Mouse (Mus musculus) heart, postnatal 36 days (tissue): ENCODE measurements around the gene Angptl6. TPM values are rescaled to one million over a fixed set of nuclear protein-coding genes. Genes with fewer than 3 reads are reported as not detected.

ENCODE experiments used
- DNase-seq, 2 experiments: peaks; one replicate each; pipeline ENCODE4 v3.0.0; 2021 to 2022
- intact Hi-C: fragments of 180-260 bp; cut with DNase I; formaldehyde crosslinking; loops from one replicate; pipeline ENCODE4 v1.15.1; 2025
- total RNA-seq, 2 experiments: library from RNA; stranded (reverse); gene quantifications; 2 replicates each; pipeline ENCODE4 v1.2.3; 2021

Gene Angptl6
- total RNA-seq, 2 experiments from 2014 or later, result 3.9 to 4.0 TPM

DNA sequence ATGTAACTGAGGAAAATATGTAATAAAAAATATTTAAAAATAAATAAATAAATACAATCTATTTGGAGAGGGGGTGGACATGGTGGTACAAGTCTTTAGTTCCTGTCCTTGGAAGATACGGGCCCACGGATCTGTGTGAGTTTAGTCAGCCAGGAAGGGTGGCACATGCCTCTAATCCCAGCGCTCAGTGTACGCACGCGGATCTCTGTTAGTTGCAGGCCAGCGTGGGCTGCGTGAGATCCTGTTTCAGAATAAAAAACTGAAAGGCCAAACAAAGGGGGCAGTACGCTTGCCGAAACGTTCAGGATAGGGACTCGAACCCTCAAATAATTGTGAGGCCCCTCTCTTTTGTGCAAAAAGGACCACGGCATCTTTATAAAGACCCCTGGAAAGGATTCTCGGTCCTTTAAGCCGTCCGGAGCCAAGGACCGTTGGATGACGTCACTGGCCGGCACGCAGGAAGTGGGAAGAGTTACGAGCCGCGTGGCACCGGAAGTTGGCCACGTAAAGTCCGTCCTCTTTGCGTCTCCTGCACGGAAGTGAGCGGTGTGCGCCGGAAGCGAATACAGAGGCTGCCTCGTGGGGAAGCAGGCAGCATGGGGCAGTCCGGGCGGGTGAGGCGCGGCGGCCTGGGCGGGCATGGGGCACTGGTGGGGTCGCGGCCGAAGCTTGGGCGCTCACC, 8.3 kb upstream of the Angptl6 start, which contains the start of gene Ppan:
Gene Ppan (plus strand): TSS at position 472 of the 682 bp plus-strand sequence.
- intact Hi-C loops, result no loop called here
- peak; percentile 93 for DNase-seq

DNA sequence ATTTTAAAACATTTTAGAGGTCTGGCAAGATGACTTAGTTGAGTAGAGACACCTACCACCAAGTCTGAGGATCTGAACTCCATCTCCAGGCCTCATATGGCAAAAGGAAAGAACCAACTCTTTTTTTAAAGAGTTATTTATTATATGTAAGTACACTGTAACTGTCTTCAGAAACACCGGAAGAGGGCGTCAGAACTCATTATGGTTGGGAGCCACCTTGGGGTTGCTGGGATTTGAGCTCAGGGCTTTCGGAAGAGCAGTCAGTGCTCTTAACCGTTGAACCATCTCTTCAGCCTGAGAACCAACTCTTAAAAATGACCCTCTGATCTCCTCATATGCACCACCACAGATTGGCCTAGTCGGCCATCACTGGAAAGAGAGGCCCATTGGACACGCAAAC, 7.7 kb upstream of the Angptl6 start:
- intact Hi-C loops, result no loop called here
- no peak for DNase-seq

DNA sequence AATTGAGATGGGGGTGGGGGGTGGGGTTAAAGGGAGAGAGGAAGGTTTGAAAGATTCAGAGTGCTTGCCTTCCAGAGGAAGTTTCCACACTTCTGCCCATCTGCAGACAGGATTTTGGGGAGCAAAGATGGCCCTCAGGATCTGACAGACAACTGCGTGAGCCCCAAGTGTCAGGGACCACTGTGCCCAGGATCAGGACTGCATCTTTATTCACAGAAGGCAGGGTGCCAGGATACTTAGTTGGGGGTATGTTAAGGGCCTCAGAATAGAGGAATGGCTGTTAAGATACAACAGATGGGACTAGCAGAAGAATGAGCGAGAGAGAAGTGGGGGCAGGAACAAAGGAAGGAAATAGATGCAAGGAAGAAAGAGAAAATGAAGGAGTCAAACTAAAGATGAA, 7.0 kb upstream of the Angptl6 start:
- intact Hi-C loops, result loop anchor here (1.0 kb wide), 1 partner anchor 8 kb away; no protein-coding TSS in a partner anchor
- no peak for DNase-seq

DNA sequence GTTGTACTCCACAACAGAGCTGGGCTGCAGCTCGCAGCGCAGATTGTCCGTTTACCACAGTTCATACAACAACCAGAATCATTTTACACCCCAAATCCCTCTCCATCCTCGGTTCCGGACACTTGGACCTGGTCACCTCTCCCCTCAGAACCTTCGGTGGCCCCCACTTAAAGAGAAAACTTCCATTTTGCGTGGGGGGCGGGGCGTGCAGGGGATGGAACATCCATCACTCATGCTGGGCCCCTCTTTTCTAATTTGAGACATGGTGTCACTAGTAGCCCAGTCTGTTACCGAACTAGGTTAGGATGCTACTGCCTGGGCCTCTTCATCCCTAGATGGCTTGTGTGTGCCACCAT, 839 bp downstream of the Angptl6 start:
- DNase-seq, result no peak
- intact Hi-C loops, result loop anchor here (1.0 kb wide), 1 partner anchor 8 kb away; no protein-coding TSS in a partner anchor

DNA sequence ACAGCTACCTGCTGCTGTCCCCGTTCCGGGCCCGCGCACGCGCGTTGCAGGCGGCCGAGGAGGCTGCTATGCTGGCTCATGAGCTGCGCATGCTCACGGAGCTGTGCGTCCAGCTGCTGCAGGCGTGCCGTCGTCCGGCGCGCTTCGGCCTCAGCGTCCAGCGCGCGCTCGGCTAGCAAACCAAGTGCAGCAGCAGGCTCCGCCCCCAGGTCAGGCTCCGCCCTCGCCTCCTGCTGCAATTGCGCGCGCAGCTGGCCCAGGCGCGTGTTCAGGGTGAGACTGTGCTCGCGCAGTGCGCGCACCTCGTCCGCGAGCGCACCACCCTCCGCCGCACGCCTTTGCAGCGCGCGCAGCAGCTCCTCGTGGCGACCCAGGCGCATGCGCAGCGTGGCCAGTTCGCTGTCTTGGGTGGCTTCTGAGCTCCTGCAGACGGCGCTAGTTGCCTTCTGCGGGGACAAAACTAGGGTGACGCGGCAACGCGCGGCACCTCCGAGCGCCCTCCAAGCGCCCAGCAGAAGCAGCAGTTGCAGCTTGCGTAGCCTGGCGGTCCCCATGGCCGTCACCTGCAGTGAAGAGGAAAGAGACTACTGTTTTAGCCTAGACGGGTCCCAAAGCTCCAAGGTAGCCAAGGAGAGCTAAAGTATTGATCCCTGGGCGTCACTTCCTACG, 1.4 kb downstream of the Angptl6 start:
- intact Hi-C loops, result loop anchor here (1.0 kb wide), 1 partner anchor 8 kb away; no protein-coding TSS in a partner anchor
- DNase-seq, result peak; percentile 99 to 100

DNA sequence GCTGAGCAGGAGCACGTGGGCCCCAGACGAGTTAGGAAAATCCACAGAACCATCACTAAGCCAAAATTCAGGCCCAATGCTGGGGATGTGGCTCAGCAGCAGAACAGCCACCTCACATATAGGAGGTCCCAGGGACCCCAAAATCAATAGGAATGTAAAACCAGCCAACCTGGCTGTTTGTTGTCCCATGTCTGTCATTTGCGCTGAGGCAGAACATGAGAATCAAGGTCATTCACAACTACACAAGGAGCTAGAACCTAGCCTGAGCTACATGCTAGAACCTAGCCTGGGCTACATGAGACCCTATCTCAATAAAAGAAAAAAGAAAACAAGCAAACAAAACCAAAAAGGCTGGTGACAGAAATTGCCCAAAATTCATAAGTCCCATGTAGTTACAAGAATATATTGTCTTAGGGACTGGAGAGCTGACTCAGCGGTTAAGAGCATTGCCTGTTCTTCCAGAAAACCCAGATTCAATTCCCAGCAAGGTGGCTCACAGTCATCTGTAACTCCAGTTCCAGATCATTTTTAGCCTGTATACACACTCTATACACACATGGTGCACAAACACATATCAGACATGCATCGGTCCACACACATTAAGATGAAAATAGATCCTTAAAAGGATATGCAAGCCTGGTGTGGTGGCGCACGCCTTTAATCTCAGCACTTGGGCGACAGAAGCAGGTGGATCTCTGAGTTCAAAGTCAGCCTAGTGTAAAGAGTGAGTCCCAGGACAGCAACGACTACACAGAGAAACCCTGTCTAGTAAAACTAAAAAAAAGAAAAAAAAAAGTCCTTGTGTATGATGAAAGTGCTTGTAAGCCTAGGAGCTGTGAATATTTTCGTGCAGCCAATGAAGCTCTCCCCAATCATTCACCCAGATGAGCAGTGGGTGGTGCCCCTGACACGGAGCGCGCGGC, 2.1 kb downstream of the Angptl6 start:
- intact Hi-C loops, result loop anchor here (1.0 kb wide), 1 partner anchor 9 kb away; no protein-coding TSS in a partner anchor
- DNase-seq, result no peak

DNA sequence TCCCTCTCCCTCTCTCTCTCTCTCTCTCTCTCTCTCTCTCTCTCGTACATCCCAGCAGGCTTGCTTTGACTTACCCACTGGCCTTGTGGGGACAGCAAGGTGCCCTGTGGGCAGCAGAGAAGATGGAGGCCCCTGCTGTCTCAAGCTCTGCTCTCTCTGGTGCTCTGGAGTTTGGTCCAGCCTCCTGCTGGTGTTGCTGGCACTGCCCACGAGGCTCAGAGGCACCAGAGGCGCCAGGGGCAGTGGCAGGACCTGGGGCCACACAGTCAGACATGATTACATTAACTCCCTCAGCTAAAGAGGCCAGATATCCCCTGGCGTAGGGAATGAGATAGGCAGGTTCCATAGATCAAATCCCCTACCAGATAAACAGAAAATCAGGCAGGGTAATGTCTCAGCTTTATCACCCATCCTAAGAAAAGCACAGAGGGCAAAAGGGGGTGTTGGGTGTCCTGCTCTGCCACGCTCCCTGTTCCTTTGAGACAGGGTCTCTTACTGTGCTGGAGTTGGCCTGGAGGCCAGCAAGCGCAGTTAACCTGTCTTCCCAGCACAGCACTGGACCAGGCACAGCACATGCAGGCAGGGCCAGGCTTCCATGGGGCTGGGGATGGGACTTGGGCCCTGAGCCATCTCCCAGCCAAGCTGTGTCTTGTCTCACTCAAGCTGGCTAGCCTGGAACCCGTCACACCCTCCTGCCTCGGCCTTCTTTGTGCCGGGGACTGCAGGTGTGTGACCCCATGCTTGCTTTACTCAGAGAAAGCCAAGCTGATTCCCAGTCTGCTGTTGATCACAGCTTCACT, 3.0 kb downstream of the Angptl6 start:
- DNase-seq, result no peak
- intact Hi-C loops, result no loop called here

DNA sequence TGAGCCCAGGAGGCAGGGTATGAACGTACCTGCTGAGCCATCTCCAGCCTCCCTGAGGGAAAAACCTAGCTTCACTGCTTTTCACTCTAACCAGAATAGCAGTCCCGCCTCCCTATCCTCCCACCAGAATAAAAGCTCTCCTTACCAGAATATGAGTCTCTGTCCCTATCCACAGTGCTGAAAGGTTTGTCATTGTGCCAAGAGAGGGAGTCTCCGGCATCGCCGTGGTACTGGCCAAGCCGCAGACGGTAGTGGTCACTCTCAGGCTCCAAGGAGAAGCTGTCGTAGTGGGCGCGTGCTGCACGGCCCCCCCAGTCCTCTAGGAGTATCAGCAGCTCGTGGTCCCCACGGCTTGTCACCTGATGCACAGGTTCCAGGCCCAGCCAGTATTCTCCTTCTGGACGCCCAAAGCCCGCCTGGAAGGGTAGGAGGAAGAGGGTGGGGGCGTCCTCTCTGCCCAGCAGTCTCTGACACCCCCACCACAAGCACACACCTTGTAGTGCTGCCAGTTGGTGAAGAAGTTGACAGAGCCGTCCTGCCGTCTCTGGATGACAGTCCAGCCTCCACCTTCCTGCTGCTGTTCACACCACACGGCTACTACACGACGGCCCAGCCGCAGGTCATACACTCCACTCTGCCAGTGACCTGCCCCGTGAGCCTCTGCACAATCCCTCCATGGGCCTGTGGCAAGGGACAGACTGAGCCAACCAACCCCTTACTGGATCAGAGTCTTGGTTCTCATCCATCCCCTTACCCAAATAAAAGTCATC, 4.3 kb downstream of the Angptl6 start:
- no peak for DNase-seq

DNA sequence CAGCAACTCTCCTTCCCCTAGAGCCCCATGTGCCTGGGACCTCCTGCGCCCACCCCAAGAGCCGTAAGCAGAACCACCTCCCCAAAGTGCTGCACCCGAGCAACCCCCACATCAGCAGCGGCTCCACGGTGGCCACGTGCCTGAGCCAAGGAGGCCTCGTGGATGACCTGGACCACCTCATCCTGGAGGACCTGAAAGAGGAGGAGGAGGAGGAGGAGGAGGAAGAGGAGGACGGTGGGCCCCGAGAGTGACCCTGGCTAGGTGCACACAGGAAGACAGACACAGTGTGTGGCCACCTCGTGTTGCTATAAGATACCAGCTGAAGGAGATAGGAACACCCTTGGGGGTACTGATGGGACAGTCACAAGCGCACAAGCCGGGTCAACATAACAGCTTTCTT, 6.0 kb downstream of the Angptl6 start:
- intact Hi-C loops, result no loop called here
- no peak for DNase-seq

More for the DNA sequence above, 4.3 kb downstream of the Angptl6 start:
- intact Hi-C loops, result no loop called here

DNA sequence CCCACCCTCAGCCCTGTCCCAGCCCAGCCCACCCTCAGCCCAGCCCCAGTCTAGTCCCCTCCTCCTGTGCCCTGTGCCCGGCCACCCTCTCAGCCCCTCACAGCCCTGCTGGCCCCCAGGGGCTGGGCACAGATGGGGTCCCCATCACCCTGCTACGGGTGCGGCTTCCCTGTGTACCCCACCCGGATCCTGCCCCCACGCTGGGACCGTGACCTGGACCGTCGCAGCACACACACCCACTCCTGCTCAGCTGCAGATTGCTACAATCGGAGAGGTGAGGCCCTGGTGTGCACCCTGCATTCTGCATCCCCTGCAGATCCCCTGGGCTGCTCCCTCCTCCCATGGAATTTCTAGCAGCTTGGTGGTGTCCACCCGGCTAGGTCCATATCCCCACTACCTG, 6.5 kb downstream of the Angptl6 start:
- intact Hi-C loops, result no loop called here
- no peak for DNase-seq

DNA sequence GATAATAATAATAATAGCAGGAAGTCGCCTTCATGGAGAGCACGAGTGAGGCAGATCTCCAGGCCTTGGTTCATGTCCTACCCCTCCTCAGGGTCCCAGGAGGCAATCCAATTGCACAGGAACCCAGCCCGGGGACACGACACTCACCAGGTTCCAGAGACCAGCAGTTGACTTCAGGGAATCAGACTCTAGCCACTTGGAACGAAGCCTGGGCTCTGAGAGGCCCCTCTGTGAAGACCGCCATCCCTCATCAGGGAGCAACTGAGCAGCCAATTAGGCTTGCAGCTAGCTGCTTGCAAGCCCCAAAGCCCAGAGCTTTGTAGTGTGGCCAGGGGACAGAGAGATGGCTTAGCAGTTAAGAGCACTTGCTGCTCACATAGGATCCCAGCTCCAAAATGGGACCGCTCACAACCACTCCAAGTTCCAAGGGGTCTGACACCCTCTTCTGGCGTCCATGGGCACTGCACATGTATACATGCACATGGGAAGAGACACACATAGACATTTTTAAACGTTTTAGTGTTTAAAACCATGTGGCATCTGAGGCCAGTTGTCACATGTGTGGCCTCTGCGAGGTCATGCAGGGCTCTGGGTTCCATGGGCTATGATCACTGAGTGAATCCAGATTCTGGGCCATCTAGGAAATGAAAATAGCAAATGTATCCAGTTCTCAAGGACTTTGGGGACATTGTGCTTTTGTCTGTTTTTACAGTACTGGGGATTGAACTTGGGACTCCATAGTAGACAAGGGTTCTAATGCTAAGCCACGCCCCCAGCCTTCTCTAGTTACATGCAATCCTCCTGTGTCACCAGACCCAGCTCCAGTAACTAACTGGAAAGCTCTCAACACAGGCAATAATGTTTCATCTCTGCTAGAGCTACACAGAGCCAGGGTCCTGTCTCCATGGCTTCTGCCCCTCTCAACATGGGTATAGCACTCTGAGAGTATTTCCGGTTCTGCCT, 9.0 kb downstream of the Angptl6 start:
- intact Hi-C loops, result no loop called here
- no peak for DNase-seq

DNA sequence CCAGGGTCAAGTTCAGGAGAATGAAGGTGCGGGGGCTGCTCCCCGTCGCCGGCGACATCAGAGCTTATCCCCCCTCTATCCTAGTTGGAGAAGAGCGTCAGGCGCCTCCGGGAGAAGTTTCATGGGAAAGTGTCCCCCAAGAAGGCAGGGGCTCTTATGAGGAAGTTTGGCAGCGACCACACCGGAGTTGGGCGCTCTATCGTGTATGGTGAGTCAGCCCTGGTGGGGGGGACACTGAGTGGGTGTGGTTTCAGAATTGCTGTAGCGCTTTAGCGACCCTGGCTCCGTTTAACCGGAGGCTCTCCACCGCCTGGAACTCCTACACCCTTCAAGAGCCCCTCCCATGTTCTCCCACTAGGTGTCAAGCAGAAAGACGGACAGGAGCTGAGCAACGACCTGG, 10.3 kb downstream of the Angptl6 start:
- intact Hi-C loops, result no loop called here
- DNase-seq, result peak in 1 of 2 experiments; percentile 22

DNA sequence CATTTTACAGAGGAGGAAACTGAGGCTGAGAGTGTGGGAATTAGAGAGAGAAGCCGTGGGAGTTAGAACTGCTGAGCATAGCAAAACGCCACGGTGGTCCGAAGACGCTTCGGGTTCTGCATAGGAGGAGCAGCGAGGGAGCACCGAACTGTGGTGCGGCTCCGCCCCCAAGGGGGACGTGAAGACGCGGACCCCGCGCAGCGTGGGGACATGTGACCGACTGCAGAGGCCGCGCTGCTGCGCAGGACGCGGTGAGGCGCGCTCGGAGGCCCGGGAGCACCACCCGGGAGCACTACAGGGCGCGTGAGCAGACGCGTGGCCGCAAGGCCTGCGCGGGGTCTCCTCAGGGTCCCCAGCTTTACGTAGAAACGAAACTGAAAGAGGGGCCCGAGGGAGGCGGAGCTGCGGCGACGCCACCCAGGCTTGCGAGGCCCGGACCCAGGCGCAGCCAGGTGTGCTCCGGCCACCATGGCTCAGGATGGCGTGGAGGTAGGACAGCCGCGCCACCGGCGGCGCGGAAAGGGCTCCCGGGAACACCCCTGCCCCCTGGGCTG, 11.0 kb downstream of the Angptl6 start, which contains the start of gene A230050P20Rik:
Gene A230050P20Rik (plus strand): TSS at position 195 of the 554 bp plus-strand sequence.
- intact Hi-C loops, result no loop called here
- DNase-seq, result peak; percentile 57 to 58

DNA sequence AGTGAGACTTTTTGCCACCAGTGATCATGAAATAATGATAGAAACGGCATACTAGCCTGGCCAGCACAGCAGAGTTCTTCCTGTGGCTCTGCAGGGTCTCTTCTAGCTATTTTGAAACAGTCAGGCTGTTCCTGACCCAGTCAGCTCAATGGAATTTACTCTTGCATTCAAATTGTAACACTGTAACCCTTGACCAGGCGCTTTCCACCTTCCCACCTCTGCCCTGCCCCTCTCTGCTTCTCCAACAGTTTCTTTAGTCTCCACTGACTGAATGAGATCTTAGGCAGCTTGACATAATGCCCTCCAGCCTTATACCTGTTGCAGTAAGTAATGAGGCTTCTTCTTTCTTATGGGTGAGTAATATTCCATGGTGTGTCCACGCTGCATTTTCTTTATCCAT, 12.6 kb downstream of the Angptl6 start:
- DNase-seq, result no peak
- intact Hi-C loops, result no loop called here

DNA sequence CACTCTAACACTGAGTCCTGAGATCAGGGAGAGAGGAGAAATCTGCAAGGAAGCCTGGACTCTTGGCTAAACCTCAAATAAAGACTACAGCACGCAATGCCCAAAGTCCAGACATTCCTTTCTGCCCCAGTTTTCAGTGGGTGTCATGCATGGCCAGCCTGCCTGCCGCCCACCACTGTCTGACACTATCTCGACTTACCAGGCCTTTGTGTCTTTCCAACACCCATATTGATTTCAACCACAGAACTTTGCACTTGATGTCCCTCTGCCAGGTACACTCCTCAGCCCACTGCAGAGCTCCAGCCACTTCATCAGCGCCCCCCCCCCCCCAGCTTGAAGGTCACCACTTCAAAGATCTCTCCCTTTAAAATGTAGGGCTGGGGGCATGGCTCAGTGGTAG, 17.3 kb downstream of the Angptl6 start:
- DNase-seq, result no peak
- intact Hi-C loops, result no loop called here

DNA sequence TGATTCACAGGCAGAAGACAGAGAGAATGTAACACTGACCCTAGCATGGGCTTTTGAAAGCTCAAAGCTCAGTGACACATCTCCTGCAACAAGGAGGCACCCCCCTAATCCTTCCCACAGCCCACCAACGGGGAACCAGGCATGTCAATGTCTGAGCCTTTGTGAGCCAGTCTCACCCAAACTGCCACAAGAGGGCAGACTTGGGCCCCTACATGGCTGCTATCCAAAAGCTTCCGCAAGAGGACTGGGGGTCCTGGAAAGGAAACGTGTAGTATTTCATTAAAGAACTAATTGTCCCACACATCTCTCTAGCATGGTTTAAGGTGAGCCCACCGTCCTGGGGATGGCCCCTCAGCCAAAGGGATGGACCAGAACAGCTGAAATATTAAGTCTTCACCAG, 17.7 kb downstream of the Angptl6 start:
- DNase-seq, result peak in 1 of 2 experiments; percentile 35
- intact Hi-C loops, result no loop called here

DNA sequence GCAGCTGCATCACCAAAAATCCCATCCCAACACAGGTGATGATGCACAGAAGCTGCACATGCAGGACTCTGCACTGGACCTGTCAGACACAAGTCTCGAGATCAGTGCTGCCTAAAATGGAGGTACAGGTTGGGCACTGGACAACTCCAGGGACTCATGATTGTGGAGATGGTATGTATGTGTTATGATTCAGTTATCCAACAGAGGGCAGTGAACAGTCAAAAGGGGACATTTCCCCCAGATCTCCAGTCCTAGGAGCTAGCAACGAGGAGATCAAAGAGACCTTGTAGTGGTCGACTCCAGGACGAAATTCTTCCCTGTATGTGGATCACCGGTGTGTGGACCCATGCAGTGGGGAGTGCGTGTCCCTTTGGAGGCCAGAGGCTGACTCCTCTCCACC, 19.6 kb downstream of the Angptl6 start:
- intact Hi-C loops, result no loop called here
- no peak for DNase-seq

DNA sequence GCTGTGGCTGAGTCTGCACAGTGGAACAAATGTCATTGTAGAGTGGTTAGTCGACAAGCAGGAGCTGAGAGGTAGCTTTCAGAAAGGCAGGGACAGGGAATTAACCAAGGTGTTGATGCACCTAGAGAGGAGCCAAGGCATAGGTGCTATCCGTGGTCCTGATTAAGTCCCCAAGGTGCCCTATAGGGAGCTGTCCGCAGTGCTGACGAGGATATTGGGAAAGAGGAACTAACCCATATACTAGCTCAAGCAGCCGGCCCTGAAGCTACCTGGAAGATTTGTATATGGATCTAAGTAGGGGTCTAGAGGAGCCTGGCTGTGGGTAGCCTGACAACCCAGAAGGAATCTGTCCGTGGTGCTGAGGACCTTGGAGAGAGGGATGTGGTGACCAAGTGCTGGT, 22.4 kb downstream of the Angptl6 start:
- DNase-seq, result peak; percentile 24 to 52
- intact Hi-C loops, result no loop called here
